Mouse (Mus musculus) liver, postnatal 0 days (tissue): ENCODE results near the gene Tmc4.

ENCODE experiments used
- CTCF ChIP-seq: sonication (generic); IDR thresholded peaks from 2 replicates; pipeline ENCODE4 v1.5.1; 2016; ENCODE audit warnings: antibody characterized with exemption, low read depth
- EP300 ChIP-seq: IDR thresholded peaks from 2 replicates; pipeline ENCODE4 v1.6.1; 2016; ENCODE audit warnings: antibody characterized with exemption, low read depth, mild to moderate bottlenecking

- TF ChIP-seq CTCF, result no peak
- no peak for TF ChIP-seq EP300
Measured at GRCm38 (mm10) chr7:3630478-3630815, 46.9 kb downstream of the Tmc4 start.
